ENCODE assay signal across 21 mouse cellular contexts in genomic region chr5:135285211-135285610, GRCm38 (mm10). TPM values are rescaled to one million over a fixed set of nuclear protein-coding genes. Genes with fewer than 3 reads are reported as not detected.
DNase-seq lines count a peak whose midpoint lies in the region; ATAC-seq lines count a peak whose summit lies in the region.
"Had no signal": no experiment of that assay in that cellular context is flagged by ENCODE, and none has a peak within 500 bp of the region (broad histone marks: within the 10 kb centered on the region; RNA-seq: fewer than 3 reads in every experiment).

No protein-coding gene starts in this region.

- H3K27me3 ChIP-seq in embryonic facial prominence, embryonic 14.5 days (replicated peaks; ENCODE audit: control insufficient read depth, insufficient read depth, low read length), result no peaks in the 10 kb centered on the region
- H3K27me3 ChIP-seq in embryonic facial prominence, embryonic 10.5 days (replicated peaks; ENCODE audit: low read depth, poor library complexity, severe bottlenecking), result no peaks in the 10 kb centered on the region; the same call in 1 of the 2 replicates
- H3K27me3 ChIP-seq in limb, embryonic 12.5 days, result 0 out of 2 replicates have a peak, but pooled peaks cover 3% of the 10 kb centered on the region
- H3K27me3 ChIP-seq in limb, embryonic 10.5 days (ENCODE audit: low read depth, poor library complexity, severe bottlenecking), result no peaks in the 10 kb centered on the region
- H3K27me3 ChIP-seq: heart, embryonic 15.5 days had no signal

- H3K4me3 ChIP-seq in embryonic facial prominence, embryonic 14.5 days (ENCODE audit: low read depth, low read length), result no peak overlapping the region
- no peak overlapping the region for H3K4me3 ChIP-seq in embryonic facial prominence, embryonic 10.5 days
- no peak overlapping the region for H3K4me3 ChIP-seq in limb, embryonic 12.5 days (replicated peaks)
- H3K4me3 ChIP-seq in limb, embryonic 10.5 days, result no peak overlapping the region
- H3K4me3 ChIP-seq: heart, embryonic 15.5 days; kidney, embryonic 15.5 days had no signal

- H3K4me1 ChIP-seq in embryonic facial prominence, embryonic 14.5 days (ENCODE audit: control insufficient read depth, insufficient read depth, low read length), result 0 out of 2 replicates have a peak, but pooled peaks cover 3% of the 10 kb centered on the region
- H3K4me1 ChIP-seq in embryonic facial prominence, embryonic 10.5 days, result peaks cover 10% of the 10 kb centered on the region; the same call in 1 of the 2 replicates
- H3K4me1 ChIP-seq in limb, embryonic 12.5 days (replicated peaks), result peaks cover 8% of the 10 kb centered on the region
- H3K4me1 ChIP-seq in limb, embryonic 10.5 days, result peaks cover 5% of the 10 kb centered on the region; the same call in 1 of the 2 replicates
- H3K4me1 ChIP-seq: heart, embryonic 15.5 days; kidney, embryonic 15.5 days had no signal

- H3K9me3 ChIP-seq in embryonic facial prominence, embryonic 14.5 days (ENCODE audit: control insufficient read depth, low read length), result no peaks in the 10 kb centered on the region
- H3K9me3 ChIP-seq in embryonic facial prominence, embryonic 10.5 days, result no peaks in the 10 kb centered on the region
- no peaks in the 10 kb centered on the region for H3K9me3 ChIP-seq in limb, embryonic 12.5 days
- no peaks in the 10 kb centered on the region for H3K9me3 ChIP-seq in limb, embryonic 10.5 days (replicated peaks)
- H3K9me3 ChIP-seq: G1E; heart, embryonic 15.5 days; kidney, embryonic 15.5 days had no signal

- H3K36me3 ChIP-seq in embryonic facial prominence, embryonic 14.5 days (ENCODE audit: control insufficient read depth, insufficient read depth, low read length), result no peaks in the 10 kb centered on the region
- no peaks in the 10 kb centered on the region for H3K36me3 ChIP-seq in embryonic facial prominence, embryonic 10.5 days (replicated peaks)
- H3K36me3 ChIP-seq in limb, embryonic 12.5 days, result no peaks in the 10 kb centered on the region
- no peaks in the 10 kb centered on the region for H3K36me3 ChIP-seq in limb, embryonic 10.5 days
- H3K36me3 ChIP-seq: G1E; heart, embryonic 15.5 days; kidney, embryonic 15.5 days had no signal

- intact Hi-C loops in heart, postnatal 36 days (cut with DNase I), result loop anchor here (10.0 kb wide), 1 partner anchor 270 kb away; no protein-coding TSS in a partner anchor

- no peak for DNase-seq in embryonic facial prominence, embryonic 14.5 days (ENCODE audit: low spot score)
- no peak for DNase-seq in embryonic facial prominence, embryonic 10.5 days (ENCODE audit: low spot score)
- peak; percentile 46 for DNase-seq in heart, adult 11 months
- DNase-seq in heart, postnatal 36 days, result no peak
- DNase-seq in limb, embryonic 10.5 days (ENCODE audit: low spot score), result no peak
- no peak for DNase-seq in embryo, embryonic 10 days (ENCODE audit: low spot score)
- DNase-seq: adrenal gland, postnatal 10 days; B cell, adult 2 months; cerebellum, adult 11-12 months; cerebellum, adult 9-10 months; cerebellum, postnatal 25 days; gastrocnemius, postnatal 36 days; heart, adult 18-20 months; kidney, adult 2 months had no signal

- 77% methylated on average over 3 of the region's 3 CpGs for WGBS in embryonic facial prominence, embryonic 14.5 days
- 77% methylated on average over 3 of the region's 3 CpGs for WGBS in embryonic facial prominence, embryonic 10.5 days
- 65% methylated on average over 3 of the region's 3 CpGs for WGBS in limb, embryonic 12.5 days
- 84% methylated on average over 3 of the region's 3 CpGs for WGBS in limb, embryonic 10.5 days

- ATAC-seq in embryonic facial prominence, embryonic 14.5 days (ENCODE audit: low read depth), result no peak
- ATAC-seq in limb, embryonic 12.5 days (ENCODE audit: insufficient number of reproducible peaks, insufficient read depth, low FRiP score, low TSS enrichment, low read depth), result no peak
- ATAC-seq: CD4-positive, CD25-positive, alpha-beta regulatory T cell, adult 4 months had no signal

- 0 out of 2 replicates have a peak overlapping the region, but pooled peaks have one; percentile 6 for H3K9ac ChIP-seq in embryonic facial prominence, embryonic 14.5 days (ENCODE audit: low read depth, low read length)
- H3K9ac ChIP-seq in limb, embryonic 12.5 days (replicated peaks), result no peak overlapping the region
- H3K9ac ChIP-seq: heart, embryonic 15.5 days; hindbrain, embryonic 14.5 days; kidney, embryonic 15.5 days had no signal

- no peak overlapping the region for H3K4me2 ChIP-seq in embryonic facial prominence, embryonic 14.5 days (ENCODE audit: low read depth, low read length)
- no peak overlapping the region for H3K4me2 ChIP-seq in limb, embryonic 12.5 days
- H3K4me2 ChIP-seq: heart, embryonic 11.5 days; heart, embryonic 15.5 days; hindbrain, embryonic 14.5 days; kidney, embryonic 15.5 days had no signal

- H3K27ac ChIP-seq in embryonic facial prominence, embryonic 14.5 days (replicated peaks; ENCODE audit: low read depth, low read length), result no peak overlapping the region
- no peak overlapping the region for H3K27ac ChIP-seq in embryonic facial prominence, embryonic 10.5 days (replicated peaks)
- H3K27ac ChIP-seq in limb, embryonic 12.5 days, result 0 out of 2 replicates have a peak overlapping the region, but pooled peaks have one; percentile 4
- H3K27ac ChIP-seq in limb, embryonic 10.5 days, result no peak overlapping the region; the same call in 1 of the 2 replicates
- H3K27ac ChIP-seq: heart, embryonic 15.5 days; hindbrain, embryonic 14.5 days; kidney, embryonic 15.5 days had no signal

RNA-seq across cellular contexts. Expression of gene Fzd9, which starts 34.2 kb away (rescaled TPM):
- 21.6 and 21.7 TPM in 2 replicates for polyA plus RNA-seq in embryonic facial prominence, embryonic 14.5 days (2014; fragmentation: Nextera tagmentation; extraction: Ambion mirVana)
- polyA plus RNA-seq in embryonic facial prominence, embryonic 10.5 days (2016; fragmentation: Nextera tagmentation; extraction: Ambion mirVana), result 3.3 and 5.1 TPM in 2 replicates
- total RNA-seq in heart, postnatal 36 days (2021), result under 1 TPM; 0.73 to 0.75 TPM
- 9.2 and 10.3 TPM in 2 replicates for polyA plus RNA-seq in limb, embryonic 12.5 days (2016; fragmentation: Nextera tagmentation; extraction: Ambion mirVana)
- 0.25 and 1.7 TPM in 2 replicates for polyA plus RNA-seq in limb, embryonic 10.5 days (2016; fragmentation: Nextera tagmentation; extraction: Ambion mirVana)
- total RNA-seq: G1E had no signal
- polyA plus RNA-seq: CD4-positive, CD25-positive, alpha-beta regulatory T cell, adult 4 months had no signal
